In genomic region chr10:25285100-25285811, GRCm38 (mm10) we compare ENCODE assay signal across 15 mouse cellular contexts. TPM values are rescaled to one million over a fixed set of nuclear protein-coding genes. Genes with fewer than 3 reads are reported as not detected.
DNase-seq lines count a peak whose midpoint lies in the region; ATAC-seq and TF ChIP-seq lines count a peak whose summit lies in the region.
"Had no signal": no experiment of that assay in that cellular context is flagged by ENCODE, and none has a peak within 500 bp of the region (broad histone marks: within the 10 kb centered on the region; RNA-seq: fewer than 3 reads in every experiment).

No protein-coding gene starts in this region.

- H3K27ac ChIP-seq in liver, embryonic 11.5 days (ENCODE audit: low read depth, low read length), result no peak overlapping the region
- H3K27ac ChIP-seq in liver, postnatal 0 days (ENCODE audit: low read depth), result no peak overlapping the region
- no peak overlapping the region for H3K27ac ChIP-seq in liver, embryonic 15.5 days (replicated peaks)
- H3K27ac ChIP-seq: hindbrain, embryonic 12.5 days; limb, embryonic 13.5 days; midbrain, embryonic 12.5 days had no signal

- 73% methylated on average over 11 of the region's 11 CpGs for WGBS in liver, embryonic 11.5 days
- 75% methylated on average over 11 of the region's 11 CpGs for WGBS in liver, postnatal 0 days (ENCODE audit: insufficient replicate concordance)
- WGBS in liver, embryonic 15.5 days (ENCODE audit: insufficient replicate concordance), result 66% methylated on average over 11 of the region's 11 CpGs

- peak; percentile 37 for DNase-seq in adrenal gland, postnatal 14 days
- no peak for DNase-seq in adrenal gland, postnatal 25 days
- DNase-seq in liver, embryonic 11.5 days (ENCODE audit: low spot score), result no peak
- DNase-seq in liver, postnatal 0 days, result no peak
- DNase-seq in lung, postnatal 4 days, result peak; percentile 28 to 37
- DNase-seq in left cerebral cortex, adult 11 months (ENCODE audit: low spot score), result no peak
- DNase-seq in layer of hippocampus, postnatal 36 days, result no peak
- DNase-seq: gastrocnemius, postnatal 10 days; right cerebral cortex, postnatal 25 days had no signal

- no peaks in the 10 kb centered on the region for H3K9me3 ChIP-seq in liver, embryonic 11.5 days (ENCODE audit: control insufficient read depth, low read length)
- H3K9me3 ChIP-seq in liver, postnatal 0 days (ENCODE audit: low read length), result no peaks in the 10 kb centered on the region
- H3K9me3 ChIP-seq in liver, embryonic 15.5 days (replicated peaks), result no peaks in the 10 kb centered on the region
- H3K9me3 ChIP-seq: hindbrain, embryonic 12.5 days; limb, embryonic 13.5 days; midbrain, embryonic 12.5 days had no signal

- no peaks in the 10 kb centered on the region for H3K4me1 ChIP-seq in liver, embryonic 11.5 days (replicated peaks; ENCODE audit: control insufficient read depth, insufficient read depth, low read length)
- H3K4me1 ChIP-seq in liver, postnatal 0 days (ENCODE audit: insufficient read depth), result no peaks in the 10 kb centered on the region
- H3K4me1 ChIP-seq in liver, embryonic 15.5 days (replicated peaks), result peaks cover 6% of the 10 kb centered on the region; the same call in 1 of the 2 replicates
- H3K4me1 ChIP-seq: limb, embryonic 13.5 days; midbrain, embryonic 12.5 days had no signal

- H3K4me3 ChIP-seq in liver, embryonic 11.5 days (ENCODE audit: low read depth, low read length), result no peak overlapping the region
- H3K4me3 ChIP-seq in liver, postnatal 0 days (ENCODE audit: low read depth, low read length), result no peak overlapping the region
- H3K4me3 ChIP-seq in liver, embryonic 15.5 days (replicated peaks), result no peak overlapping the region
- H3K4me3 ChIP-seq: hindbrain, embryonic 12.5 days; limb, embryonic 13.5 days; midbrain, embryonic 12.5 days had no signal

- H3K36me3 ChIP-seq in liver, embryonic 11.5 days (ENCODE audit: control insufficient read depth, insufficient read depth, low read length), result no peaks in the 10 kb centered on the region
- H3K36me3 ChIP-seq in liver, postnatal 0 days (replicated peaks; ENCODE audit: insufficient read depth, low read length), result peaks cover 5% of the 10 kb centered on the region
- H3K36me3 ChIP-seq in liver, embryonic 15.5 days (replicated peaks), result peaks cover 56% of the 10 kb centered on the region
- H3K36me3 ChIP-seq: midbrain, embryonic 12.5 days had no signal

- no peaks in the 10 kb centered on the region for H3K27me3 ChIP-seq in liver, embryonic 11.5 days (replicated peaks; ENCODE audit: control insufficient read depth, insufficient read depth, low read length)
- no peaks in the 10 kb centered on the region for H3K27me3 ChIP-seq in liver, postnatal 0 days (ENCODE audit: insufficient read depth, low read length)
- H3K27me3 ChIP-seq in liver, embryonic 15.5 days, result no peaks in the 10 kb centered on the region
- H3K27me3 ChIP-seq: hindbrain, embryonic 12.5 days; limb, embryonic 13.5 days; midbrain, embryonic 12.5 days; Patski had no signal

- ATAC-seq in liver, embryonic 11.5 days (replicated peaks; ENCODE audit: low FRiP score), result peak; percentile 62; the same call in 1 of the 2 replicates
- no peak for ATAC-seq in liver, postnatal 0 days
- 0 out of 2 replicates have a peak, but pooled peaks have one; percentile 31 for ATAC-seq in liver, embryonic 15.5 days (ENCODE audit: insufficient read depth)
- ATAC-seq: intestine, embryonic 16.5 days; Patski had no signal

- TF ChIP-seq CTCF in liver, postnatal 0 days (IDR thresholded peaks at IDR 0.05; ENCODE audit: low read depth), result no peak

- TF ChIP-seq EP300 in liver, postnatal 0 days (IDR thresholded peaks at IDR 0.05; ENCODE audit: low read depth), result no peak

- H3K9ac ChIP-seq in liver, embryonic 11.5 days (ENCODE audit: low read depth, low read length), result no peak overlapping the region
- H3K9ac ChIP-seq in liver, postnatal 0 days (replicated peaks), result no peak overlapping the region
- H3K9ac ChIP-seq in liver, embryonic 15.5 days, result no peak overlapping the region
- H3K9ac ChIP-seq: hindbrain, embryonic 12.5 days; limb, embryonic 13.5 days; midbrain, embryonic 12.5 days had no signal

- no peak overlapping the region for H3K4me2 ChIP-seq in liver, embryonic 11.5 days
- H3K4me2 ChIP-seq in liver, postnatal 0 days (ENCODE audit: low read depth, low read length), result no peak overlapping the region
- H3K4me2 ChIP-seq in liver, embryonic 15.5 days, result no peak overlapping the region
- H3K4me2 ChIP-seq: hindbrain, embryonic 12.5 days; limb, embryonic 13.5 days; midbrain, embryonic 12.5 days had no signal

RNA-seq across cellular contexts. Expression of gene Akap7, which starts 22.4 kb away (rescaled TPM):
- 65.2 and 68.4 TPM in 2 replicates for total RNA-seq in adrenal gland, postnatal 14 days (2021)
- 63.4 and 86.2 TPM in 2 replicates for total RNA-seq in adrenal gland, postnatal 25 days (2021)
- 21.6 and 25.3 TPM in 2 replicates for polyA plus RNA-seq in liver, embryonic 11.5 days (2014; fragmentation: Nextera tagmentation; extraction: Ambion mirVana)
- polyA plus RNA-seq in liver, postnatal 0 days (2015; fragmentation: Nextera tagmentation; extraction: Ambion mirVana), result 15.9 and 21.0 TPM in 2 replicates
- 17.8 and 22.2 TPM in 2 replicates for polyA plus RNA-seq in liver, embryonic 15.5 days (2015; fragmentation: Nextera tagmentation; extraction: Ambion mirVana)
- 10 to 100 TPM; 53.2 to 53.5 TPM for total RNA-seq in layer of hippocampus, postnatal 36 days (2021)

Comparison
In these comparisons a context has a peak if more than half of its experiments do, and no peak if none do; other contexts are left out.
1. DNase-seq: peak in adrenal gland, postnatal 14 days (single experiment) and lung, postnatal 4 days (2 of 2); none in adrenal gland, postnatal 25 days (single experiment), liver, embryonic 11.5 days (single experiment), liver, postnatal 0 days (single experiment), left cerebral cortex, adult 11 months (single experiment) and layer of hippocampus, postnatal 36 days (0 of 2).